Mouse (Mus musculus) liver, embryonic 13.5 days (tissue): ENCODE data around the gene Nudt9. TPM values are rescaled to one million over a fixed set of nuclear protein-coding genes. Genes with fewer than 3 reads are reported as not detected.

Experiments
- ATAC-seq: fragments of 200-750 bp; cut with Nextera tagmentation; 2 replicates; pipeline ENCODE4 v1.8.0; 2017; ENCODE audit warnings: low read depth, mild to moderate bottlenecking, moderate number of reproducible peaks, moderate library complexity
- DNase-seq: peaks from one replicate; pipeline ENCODE4 v3.0.0; 2022
- H3K27ac ChIP-seq: fragments of 300-500 bp; sonication (generic); 2 replicates; pipeline ENCODE4 v1.5.1; 2015; ENCODE audit warnings: moderate library complexity, mild to moderate bottlenecking, inconsistent platforms
- H3K27me3 ChIP-seq: fragments of 300-500 bp; sonication (generic); 2 replicates; pipeline ENCODE4 v1.6.1; 2015; ENCODE audit warnings: mild to moderate bottlenecking, inconsistent platforms
- H3K36me3 ChIP-seq: fragments of 300-500 bp; sonication (generic); 2 replicates; pipeline ENCODE4 v1.6.1; 2015; ENCODE audit warnings: mild to moderate bottlenecking, inconsistent platforms
- H3K4me1 ChIP-seq: fragments of 300-500 bp; sonication (generic); replicated peaks from 2 replicates; pipeline ENCODE4 v1.6.1; 2015; ENCODE audit warnings: inconsistent platforms
- H3K4me2 ChIP-seq: fragments of 300-500 bp; sonication (generic); 2 replicates; pipeline ENCODE4 v1.6.1; 2015; ENCODE audit warnings: inconsistent platforms, mild to moderate bottlenecking, moderate library complexity
- H3K4me3 ChIP-seq: fragments of 300-500 bp; sonication (generic); replicated peaks from 2 replicates; pipeline ENCODE4 v1.5.1; 2015; ENCODE audit warnings: mild to moderate bottlenecking, inconsistent platforms
- H3K9ac ChIP-seq: fragments of 300-500 bp; sonication (generic); 2 replicates; pipeline ENCODE4 v1.6.1; 2015; ENCODE audit warnings: mild to moderate bottlenecking, inconsistent platforms
- H3K9me3 ChIP-seq: fragments of 300-500 bp; sonication (generic); replicated peaks from 2 replicates; pipeline ENCODE4 v1.6.1; 2016; ENCODE audit warnings: inconsistent platforms
- WGBS: fragments of 180-500 bp; shearing (Covaris S2); methylation state at CpG from one replicate; pipeline ENCODE4 v1.1.7; 2015; ENCODE audit not compliant: insufficient replicate concordance; 5-methylcytosine and 5-hydroxymethylcytosine counted together
- polyA plus RNA-seq: library from polyadenylated mRNA; unstranded; fragments of >200 nt; fragmentation: Nextera tagmentation; extraction: Ambion mirVana; gene quantifications from 2 replicates; pipeline ENCODE4 v1.2.1, GENCODE M21; 2015

Gene Nudt9
- polyA plus RNA-seq, 1 experiment from 2014 or later, result 84.0 TPM

DNA sequence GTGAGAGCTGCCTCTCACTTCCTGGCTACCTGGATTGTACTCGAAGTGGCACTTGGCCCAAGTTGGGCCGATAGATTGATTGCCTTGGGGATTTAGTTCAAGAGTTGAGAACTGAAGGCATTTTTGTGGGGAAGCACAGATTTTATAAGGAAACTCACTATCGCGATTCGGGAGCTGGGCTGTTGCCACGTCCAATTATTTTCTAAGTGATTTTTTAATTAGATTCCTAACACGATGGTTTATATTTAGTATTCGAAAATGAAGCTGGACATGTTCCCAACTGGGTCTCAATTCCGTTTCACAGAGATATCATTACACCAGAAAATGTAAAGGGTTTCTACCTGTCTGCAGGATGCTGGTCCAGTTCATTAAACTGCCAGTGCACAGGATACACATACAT is 39.3 kb downstream of the Nudt9 start:
- Histone ChIP-seq H3K27me3 (no peaks in the 10 kb centered on the region), H3K9ac (no peak overlapping the region), H3K27ac (no peak overlapping the region), H3K36me3 (no peaks in the 10 kb centered on the region), H3K4me2 (no peak overlapping the region), H3K4me3 (no peak overlapping the region), H3K4me1 (no peaks in the 10 kb centered on the region), H3K9me3 (no peaks in the 10 kb centered on the region)
- ATAC-seq (no peak), DNase-seq (no peak)
- 70% methylated on average over 9 of the region's 9 CpGs for WGBS

- no peak overlapping the region for H3K4me3 ChIP-seq
- no peaks in the 10 kb centered on the region for H3K4me1 ChIP-seq
- no peaks in the 10 kb centered on the region for H3K27me3 ChIP-seq
- H3K27ac ChIP-seq, result no peak overlapping the region
- no peak for DNase-seq
- H3K9ac ChIP-seq, result no peak overlapping the region
- H3K9me3 ChIP-seq, result no peaks in the 10 kb centered on the region
- WGBS, result 69% methylated on average over 2 of the region's 2 CpGs
- no peak for ATAC-seq
- no peak overlapping the region for H3K4me2 ChIP-seq
- H3K36me3 ChIP-seq, result no peaks in the 10 kb centered on the region
Measured at GRCm38 (mm10) chr5:104089751-104090150, 43.6 kb downstream of the Nudt9 start.

- DNase-seq, result no peak
- Histone ChIP-seq H3K9me3 (no peaks in the 10 kb centered on the region), H3K27ac (no peak overlapping the region), H3K4me3 (no peak overlapping the region), H3K4me2 (no peak overlapping the region), H3K9ac (no peak overlapping the region), H3K36me3 (no peaks in the 10 kb centered on the region), H3K27me3 (no peaks in the 10 kb centered on the region), H3K4me1 (no peaks in the 10 kb centered on the region)
- WGBS, result 67% methylated on average over 11 of the region's 11 CpGs
- ATAC-seq, result no peak
Measured at GRCm38 (mm10) chr5:104095416-104096077, 49.4 kb downstream of the Nudt9 start.

DNA sequence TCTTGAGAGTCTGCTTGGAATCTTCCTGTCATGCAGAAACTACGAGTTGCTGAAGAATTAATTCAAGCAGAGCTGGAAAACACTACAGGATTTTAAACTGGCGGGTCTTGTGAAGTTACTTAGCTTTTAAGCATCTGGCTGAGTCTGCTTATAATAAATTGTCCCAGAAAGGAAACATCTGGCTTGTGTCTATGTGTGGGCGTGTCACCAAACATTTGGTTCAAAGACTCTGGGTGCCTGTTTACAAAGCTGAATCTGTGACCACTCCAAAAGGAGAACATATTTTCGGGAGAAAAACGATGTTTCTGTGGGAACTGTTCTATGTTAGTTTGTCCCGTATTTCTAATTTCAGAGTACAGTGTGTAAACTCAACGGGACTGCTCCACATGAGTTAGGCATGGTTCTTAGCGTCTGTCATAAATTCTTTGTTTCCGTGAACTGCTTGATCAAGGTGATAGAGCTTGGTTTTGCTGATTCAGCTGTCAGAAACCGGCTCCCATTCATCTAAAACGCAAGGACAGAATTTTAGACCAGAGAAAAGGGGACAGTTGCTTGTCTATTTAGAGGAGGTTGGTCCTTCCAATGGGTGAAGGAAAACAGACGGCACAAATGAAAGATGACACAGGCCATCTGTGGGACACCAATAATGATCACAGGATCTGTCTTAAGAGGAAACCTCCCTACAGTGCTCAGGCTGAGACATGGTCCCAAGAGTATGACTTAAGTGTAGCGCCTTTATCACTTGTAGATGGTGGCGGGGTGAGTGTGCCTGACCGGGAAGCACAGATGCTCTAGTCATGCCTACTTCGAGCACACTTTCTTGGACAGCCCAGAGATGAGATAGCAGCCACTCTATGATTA is 50.2 kb downstream of the Nudt9 start:
- no peaks in the 10 kb centered on the region for H3K4me1 ChIP-seq
- DNase-seq (no peak), ATAC-seq (no peak)
- H3K9me3 ChIP-seq, result no peaks in the 10 kb centered on the region
- H3K36me3 ChIP-seq, result no peaks in the 10 kb centered on the region
- H3K9ac ChIP-seq, result no peak overlapping the region
- H3K27ac ChIP-seq, result no peak overlapping the region
- 61% methylated on average over 16 of the region's 16 CpGs for WGBS
- no peaks in the 10 kb centered on the region for H3K27me3 ChIP-seq
- no peak overlapping the region for H3K4me2 ChIP-seq
- no peak overlapping the region for H3K4me3 ChIP-seq

GRCm38 (mm10) chr5:104101678-104102531 is 55.8 kb downstream of the Nudt9 start:
- Histone ChIP-seq H3K27me3 (no peaks in the 10 kb centered on the region), H3K4me3 (no peak overlapping the region), H3K4me1 (no peaks in the 10 kb centered on the region), H3K4me2 (no peak overlapping the region), H3K9me3 (no peaks in the 10 kb centered on the region), H3K36me3 (no peaks in the 10 kb centered on the region), H3K9ac (no peak overlapping the region), H3K27ac (no peak overlapping the region)
- 35% methylated on average over 10 of the region's 10 CpGs for WGBS
- ATAC-seq, result no peak
- no peak for DNase-seq

DNA sequence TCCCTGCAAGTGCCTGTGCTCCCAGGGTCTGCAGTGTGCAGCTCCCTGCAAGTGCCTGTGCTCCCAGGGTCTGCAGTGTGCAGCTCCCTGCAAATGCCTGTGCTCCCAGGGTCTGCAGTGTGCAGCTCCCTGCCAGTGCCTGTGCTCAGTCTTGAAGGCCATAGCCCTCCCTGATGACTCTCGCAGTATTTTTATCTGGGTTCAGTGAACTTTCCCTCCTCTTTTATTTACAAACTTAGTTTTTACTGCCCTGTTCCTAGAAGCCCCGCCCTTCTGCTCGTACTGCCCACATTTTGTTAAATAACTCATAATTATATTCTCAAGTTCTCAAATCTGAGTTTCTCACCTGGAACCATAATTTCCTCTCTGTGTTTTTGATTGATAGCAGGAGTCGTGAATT is 57.1 kb downstream of the Nudt9 start:
- ATAC-seq, result no peak
- no peak overlapping the region for H3K4me2 ChIP-seq
- H3K27ac ChIP-seq, result no peak overlapping the region
- H3K27me3 ChIP-seq, result no peaks in the 10 kb centered on the region
- WGBS, result 53% methylated on average over 4 of the region's 4 CpGs
- no peaks in the 10 kb centered on the region for H3K4me1 ChIP-seq
- no peaks in the 10 kb centered on the region for H3K36me3 ChIP-seq
- no peak overlapping the region for H3K4me3 ChIP-seq
- DNase-seq, result no peak
- H3K9me3 ChIP-seq, result no peaks in the 10 kb centered on the region
- H3K9ac ChIP-seq, result no peak overlapping the region

DNA sequence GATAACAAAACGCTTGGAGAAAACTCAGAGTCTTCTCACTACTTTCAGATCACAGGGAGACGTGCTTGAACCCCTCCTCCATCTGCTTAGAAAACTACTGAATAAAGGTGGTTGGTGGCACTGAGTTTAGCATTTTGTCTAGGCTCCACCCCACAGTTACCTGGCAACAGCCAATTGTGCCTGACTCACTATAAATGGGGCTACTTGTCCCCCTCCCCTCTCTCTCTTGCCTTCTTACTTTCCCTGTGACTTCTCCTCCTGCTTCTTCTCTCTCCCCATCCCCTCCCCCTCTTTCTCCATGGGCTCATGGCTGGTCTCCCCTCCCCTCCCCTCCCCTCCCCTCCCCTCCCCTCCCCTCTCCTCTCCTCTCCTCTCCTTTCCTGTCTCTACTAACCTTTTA is 58.0 kb downstream of the Nudt9 start:
- DNase-seq (no peak), ATAC-seq (no peak)
- 0 out of 2 replicates have a peak, but pooled peaks cover 5% of the 10 kb centered on the region for H3K4me1 ChIP-seq
- H3K36me3 ChIP-seq, result no peaks in the 10 kb centered on the region
- no peaks in the 10 kb centered on the region for H3K9me3 ChIP-seq
- no peak overlapping the region for H3K4me3 ChIP-seq
- no peak overlapping the region for H3K27ac ChIP-seq
- H3K4me2 ChIP-seq, result no peak overlapping the region
- H3K9ac ChIP-seq, result no peak overlapping the region
- WGBS, result 51% methylated on average over 2 of the region's 2 CpGs
- H3K27me3 ChIP-seq, result no peaks in the 10 kb centered on the region

GRCm38 (mm10) chr5:104108127-104108875 is 62.2 kb downstream of the Nudt9 start:
- Histone ChIP-seq H3K36me3 (no peaks in the 10 kb centered on the region), H3K4me3 (no peak overlapping the region), H3K27me3 (peaks cover 7% of the 10 kb centered on the region; the same call in 1 of the 2 replicates), H3K9ac (no peak overlapping the region), H3K27ac (no peak overlapping the region), H3K4me1 (0 out of 2 replicates have a peak, but pooled peaks cover 5% of the 10 kb centered on the region), H3K9me3 (no peaks in the 10 kb centered on the region), H3K4me2 (no peak overlapping the region)
- ATAC-seq (no peak), DNase-seq (no peak)
- 58% methylated on average over 11 of the region's 11 CpGs for WGBS

GRCm38 (mm10) chr5:104108879-104109369 is 62.8 kb downstream of the Nudt9 start:
- Histone ChIP-seq H3K4me2 (peak overlapping the region; percentile 28), H3K4me1 (0 out of 2 replicates have a peak, but pooled peaks cover 7% of the 10 kb centered on the region), H3K27me3 (peaks cover 10% of the 10 kb centered on the region; the same call in 1 of the 2 replicates), H3K9ac (no peak overlapping the region), H3K4me3 (no peak overlapping the region), H3K36me3 (no peaks in the 10 kb centered on the region), H3K27ac (no peak overlapping the region), H3K9me3 (no peaks in the 10 kb centered on the region)
- 23% methylated on average over 18 of the region's 18 CpGs for WGBS
- ATAC-seq (no peak), DNase-seq (no peak)

GRCm38 (mm10) chr5:104109516-104109915 is 63.4 kb downstream of the Nudt9 start:
- H3K4me1 ChIP-seq, result 0 out of 2 replicates have a peak, but pooled peaks cover 7% of the 10 kb centered on the region
- H3K27me3 ChIP-seq, result peaks cover 10% of the 10 kb centered on the region; the same call in 1 of the 2 replicates
- H3K36me3 ChIP-seq, result no peaks in the 10 kb centered on the region
- ATAC-seq (no peak), DNase-seq (no peak)
- H3K9ac ChIP-seq, result no peak overlapping the region
- 26% methylated on average over 3 of the region's 3 CpGs for WGBS
- H3K4me3 ChIP-seq, result no peak overlapping the region
- no peak overlapping the region for H3K4me2 ChIP-seq
- no peak overlapping the region for H3K27ac ChIP-seq
- H3K9me3 ChIP-seq, result no peaks in the 10 kb centered on the region
